Mouse (Mus musculus): ENCODE results near the gene Thbs3.
"Not testable (repeated sequence)": the region's sequence is repeated elsewhere in the genome, so short reads cannot be mapped to it uniquely, and the experiment has no call there.

The Thbs3 gene

DNA sequence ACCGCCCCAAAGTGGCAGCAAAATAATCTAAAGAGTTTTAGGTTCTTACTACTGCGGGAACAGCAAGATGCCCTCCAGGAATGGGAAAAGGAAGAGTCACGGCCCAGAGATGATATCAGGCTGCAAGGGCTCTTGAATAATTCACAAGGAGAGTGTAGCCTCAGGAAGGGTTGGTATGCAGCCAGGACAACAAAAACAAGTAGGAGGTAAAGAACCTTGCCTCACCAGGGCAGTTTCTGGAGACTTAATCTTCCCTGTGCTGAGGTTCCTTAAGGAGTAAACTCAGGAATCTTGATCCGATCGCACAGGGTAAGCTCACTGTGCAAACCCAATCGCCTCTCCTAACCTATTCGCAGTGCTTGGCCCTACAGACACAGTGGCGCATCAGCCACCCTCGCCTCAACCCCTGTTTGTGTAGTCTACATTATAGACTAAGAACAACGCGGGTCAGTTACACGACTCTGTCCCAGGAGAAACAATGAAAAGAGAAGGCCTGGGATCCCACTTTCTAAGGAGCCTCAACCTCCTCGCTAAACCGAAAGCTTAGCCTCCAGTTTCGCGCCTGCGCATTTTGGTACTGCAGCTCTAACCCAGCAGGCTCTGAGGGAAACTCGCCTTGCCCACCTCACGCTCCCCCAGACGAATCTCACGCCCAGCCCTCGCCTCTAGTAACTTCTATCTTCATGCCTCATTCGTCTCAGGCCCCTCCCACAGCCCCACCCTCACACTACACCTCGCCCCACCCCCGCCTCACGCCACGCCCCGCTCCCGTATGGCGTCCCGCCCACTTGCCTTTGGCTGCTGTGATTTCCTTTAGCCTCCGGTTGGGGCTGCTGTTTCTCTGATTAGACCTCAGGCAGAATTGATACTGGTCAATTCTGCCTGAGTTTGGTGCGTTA lies 18.8 kb upstream of the Thbs3 start:
- peak; percentile 74 to 76 for DNase-seq (ENCODE audit: low spot score in 2 of 2)

GRCm38 (mm10) chr3:89199839-89200238 lies 15.1 kb upstream of the Thbs3 start:
- no peak for DNase-seq (ENCODE audit: low spot score in 2 of 2)

- peak; percentile 68 to 82 for DNase-seq (ENCODE audit: low spot score in 2 of 2)
Measured at GRCm38 (mm10) chr3:89202253-89203141, 12.5 kb upstream of the Thbs3 start, which contains the start of gene Gba. Gene Gba, plus strand, starts transcription at chr3:89202928.

DNA sequence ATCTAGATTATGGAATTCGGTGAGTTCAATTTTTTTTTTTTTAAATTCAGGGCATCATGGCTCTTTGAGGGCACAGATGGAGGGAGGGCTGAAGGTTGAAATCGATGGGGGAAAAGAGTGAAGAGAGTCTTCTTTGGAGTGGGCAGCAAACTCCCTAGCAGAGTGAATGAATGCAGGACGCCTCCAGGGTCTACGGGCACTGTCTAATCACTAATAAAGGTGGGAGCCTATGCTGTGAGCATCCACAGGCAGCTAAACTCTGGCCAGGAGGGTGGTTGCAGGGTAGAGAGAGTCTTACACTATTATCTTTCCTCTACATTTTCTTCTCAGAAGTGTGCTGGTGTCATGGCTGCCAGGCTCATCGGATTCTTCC lies 11.9 kb upstream of the Thbs3 start:
- DNase-seq (ENCODE audit: low spot score in 2 of 2), result no peak

- no peak for DNase-seq (ENCODE audit: low spot score in 2 of 2)
Measured at GRCm38 (mm10) chr3:89206079-89206478, 8.9 kb upstream of the Thbs3 start.

DNA sequence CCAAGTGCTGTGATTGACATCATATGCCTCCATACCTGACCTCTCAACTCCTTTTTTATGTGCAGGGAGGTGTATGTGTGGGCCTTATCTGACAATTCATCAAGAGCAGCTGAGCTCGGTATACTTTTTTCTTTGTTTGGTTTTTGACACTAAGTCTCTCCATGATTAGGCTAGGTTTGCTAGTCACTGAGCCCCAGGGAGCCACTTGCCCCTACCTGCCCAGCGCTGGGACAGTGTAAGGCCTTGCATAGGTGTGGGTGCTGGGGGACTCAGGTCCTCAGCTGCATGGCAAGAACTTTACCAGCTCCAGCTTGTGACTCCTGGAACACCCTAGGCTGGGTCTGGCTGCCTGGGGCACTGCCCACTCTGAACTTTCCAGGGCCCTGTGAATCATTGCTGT lies 8.3 kb upstream of the Thbs3 start:
- no peak for DNase-seq (ENCODE audit: low spot score in 2 of 2)

- DNase-seq (ENCODE audit: low spot score in 2 of 2), result no peak
Measured at GRCm38 (mm10) chr3:89208075-89208657, 6.8 kb upstream of the Thbs3 start.

DNA sequence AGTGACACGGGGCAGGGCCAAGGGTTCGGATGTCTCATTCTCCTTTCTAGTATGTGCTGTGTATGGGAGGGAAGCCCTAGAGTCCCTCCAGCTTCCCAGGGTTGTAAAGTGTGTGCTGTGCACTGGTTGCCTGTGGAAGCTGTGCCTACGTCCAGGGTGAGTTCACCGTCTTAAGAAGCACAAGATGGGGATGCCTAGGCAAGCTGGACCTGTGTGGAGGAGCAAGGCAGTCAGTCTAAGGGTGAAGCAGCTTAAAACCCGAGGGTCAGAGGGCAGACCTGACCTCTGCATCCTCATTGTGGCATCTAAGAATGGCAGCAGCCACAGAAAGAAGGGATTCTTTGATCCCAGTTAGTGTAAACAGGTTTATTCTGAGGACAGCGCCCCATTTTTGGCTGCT lies 6.2 kb upstream of the Thbs3 start:
- no peak for DNase-seq (ENCODE audit: low spot score in 2 of 2)

- no peak for DNase-seq (ENCODE audit: low spot score in 2 of 2)
Measured at GRCm38 (mm10) chr3:89209731-89210130, 5.2 kb upstream of the Thbs3 start.

DNA sequence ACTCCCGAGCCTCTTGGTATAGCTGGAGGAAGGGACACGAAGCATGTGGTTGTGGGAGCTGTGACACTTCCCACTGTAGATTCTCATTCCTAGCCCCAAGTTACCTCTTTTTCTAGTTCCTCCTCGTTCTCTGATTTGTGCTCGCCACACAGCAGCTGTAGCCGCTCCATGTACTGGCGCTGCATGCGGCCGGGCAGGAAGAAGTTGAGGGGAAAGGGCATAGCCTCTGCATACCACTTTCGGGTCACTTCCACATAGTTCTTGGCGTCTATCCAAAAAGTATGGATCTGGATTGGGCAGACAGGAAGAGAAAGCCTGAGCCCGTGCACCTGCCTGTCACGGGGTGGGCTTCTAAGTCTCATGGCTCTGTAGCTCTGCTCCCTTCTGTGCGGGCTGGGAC lies 4.8 kb upstream of the Thbs3 start:
- no peak for DNase-seq (ENCODE audit: low spot score in 2 of 2)

GRCm38 (mm10) chr3:89210731-89211130 lies 4.2 kb upstream of the Thbs3 start:
- no peak for DNase-seq (ENCODE audit: low spot score in 2 of 2)

GRCm38 (mm10) chr3:89213803-89214530 lies 1.0 kb upstream of the Thbs3 start:
- DNase-seq (ENCODE audit: low spot score in 2 of 2), result peak; percentile 81 to 86

DNA sequence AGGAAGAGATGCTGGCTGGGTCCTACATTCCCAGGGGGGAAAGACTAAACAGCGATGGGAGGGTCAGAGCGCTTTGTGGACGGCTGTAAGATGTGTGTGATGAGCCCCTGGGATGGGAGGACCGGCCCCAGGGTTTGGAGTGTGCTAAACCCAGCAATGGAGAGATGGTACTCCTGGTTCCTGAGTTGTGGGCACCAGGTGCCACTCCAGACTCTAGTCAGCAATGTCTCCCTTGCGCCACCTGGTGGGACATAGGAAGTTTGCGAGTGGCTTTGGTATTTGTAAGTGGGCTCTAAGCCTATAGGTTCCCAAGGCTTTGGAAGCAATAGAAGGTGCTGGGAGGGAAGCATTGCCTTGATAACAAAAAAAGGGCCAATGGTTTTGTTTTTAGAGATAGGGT lies 873 bp downstream of the Thbs3 start:
- peak in 1 of 2 experiments; percentile 77 for DNase-seq (ENCODE audit: low spot score in 2 of 2)

GRCm38 (mm10) chr3:89216407-89216806 lies 1.4 kb downstream of the Thbs3 start:
- not testable (repeated sequence) for DNase-seq (ENCODE audit: low spot score in 2 of 2)

DNA sequence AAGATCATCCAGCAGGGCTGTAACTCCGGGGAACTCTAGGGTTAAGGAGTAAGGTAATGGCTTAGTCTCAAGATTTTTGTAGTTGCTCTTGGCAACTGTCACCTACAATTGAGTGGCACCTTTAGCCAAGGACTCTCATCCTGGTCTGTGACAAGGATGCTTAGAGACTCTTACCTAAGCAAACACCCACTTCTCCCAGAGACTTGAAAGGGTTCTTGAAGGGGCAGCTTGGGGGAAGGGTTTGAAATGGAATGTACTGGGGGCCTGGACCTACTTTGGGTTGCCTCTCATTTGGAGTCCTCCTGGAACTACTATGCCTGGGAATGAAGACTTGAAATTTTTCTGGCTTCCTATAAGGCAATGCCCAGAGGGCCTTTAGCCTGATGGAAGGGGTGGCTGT lies 3.3 kb downstream of the Thbs3 start:
- DNase-seq (ENCODE audit: low spot score in 2 of 2), result no peak

GRCm38 (mm10) chr3:89219546-89219945 lies 4.6 kb downstream of the Thbs3 start:
- DNase-seq (ENCODE audit: low spot score in 2 of 2), result no peak

DNA sequence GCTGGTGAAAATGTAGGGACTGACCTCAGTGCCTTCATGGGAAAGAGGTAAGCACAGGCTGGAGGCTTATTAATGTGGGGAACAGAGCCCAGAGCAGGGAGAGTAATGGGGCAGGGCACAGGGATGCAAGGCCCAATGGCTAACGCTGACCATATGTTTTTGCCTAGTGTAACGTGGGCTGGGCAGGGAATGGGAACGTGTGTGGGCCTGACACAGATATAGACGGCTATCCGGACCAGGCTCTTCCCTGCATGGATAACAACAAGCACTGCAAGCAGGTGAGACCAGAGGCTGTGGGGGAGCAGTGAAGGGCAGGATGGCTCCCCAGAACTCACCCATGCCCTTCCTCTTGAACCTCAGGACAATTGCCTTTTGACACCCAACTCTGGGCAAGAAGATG lies 6.2 kb downstream of the Thbs3 start:
- DNase-seq (ENCODE audit: low spot score in 2 of 2), result no peak

DNA sequence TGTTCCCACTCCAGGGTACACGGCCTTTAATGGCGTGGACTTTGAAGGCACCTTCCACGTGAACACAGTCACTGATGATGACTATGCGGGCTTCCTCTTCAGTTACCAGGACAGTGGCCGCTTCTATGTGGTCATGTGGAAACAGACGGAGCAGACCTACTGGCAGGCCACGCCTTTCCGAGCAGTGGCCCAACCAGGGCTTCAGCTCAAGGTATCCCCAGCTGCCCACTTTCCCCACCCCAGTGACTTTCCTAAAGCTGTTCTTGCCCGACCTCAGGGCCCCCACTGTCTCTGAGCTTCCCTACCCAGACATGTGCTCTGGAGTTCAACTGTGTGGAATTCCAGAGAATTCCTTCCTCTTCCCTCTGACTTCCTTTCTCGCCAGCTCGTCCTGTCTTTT lies 9.8 kb downstream of the Thbs3 start:
- DNase-seq (ENCODE audit: low spot score in 2 of 2), result no peak

DNA sequence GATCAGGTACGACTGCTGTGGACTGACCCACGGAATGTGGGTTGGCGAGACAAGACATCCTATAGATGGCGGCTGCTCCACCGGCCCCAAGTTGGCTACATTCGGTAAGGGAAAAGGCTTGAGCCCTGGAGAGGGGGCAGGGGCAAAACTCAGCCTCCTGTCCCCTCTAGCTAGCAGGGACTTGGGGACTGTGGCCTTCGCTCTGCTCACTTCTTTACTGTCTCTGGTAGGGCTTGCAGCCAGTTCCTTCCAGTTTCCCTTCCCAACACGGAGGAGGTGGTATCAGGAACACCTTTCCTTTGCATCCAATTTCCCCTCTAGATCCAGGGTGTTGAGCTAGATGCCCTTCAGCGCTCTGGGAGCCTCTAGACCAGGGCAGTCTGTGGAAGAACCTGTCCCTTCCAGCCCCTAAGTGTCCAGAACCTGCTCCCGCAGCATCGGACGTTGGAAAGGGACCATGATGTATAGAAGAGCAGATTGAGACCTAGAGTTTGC lies 10.4 kb downstream of the Thbs3 start:
- DNase-seq (ENCODE audit: low spot score in 2 of 2), result no peak

DNA sequence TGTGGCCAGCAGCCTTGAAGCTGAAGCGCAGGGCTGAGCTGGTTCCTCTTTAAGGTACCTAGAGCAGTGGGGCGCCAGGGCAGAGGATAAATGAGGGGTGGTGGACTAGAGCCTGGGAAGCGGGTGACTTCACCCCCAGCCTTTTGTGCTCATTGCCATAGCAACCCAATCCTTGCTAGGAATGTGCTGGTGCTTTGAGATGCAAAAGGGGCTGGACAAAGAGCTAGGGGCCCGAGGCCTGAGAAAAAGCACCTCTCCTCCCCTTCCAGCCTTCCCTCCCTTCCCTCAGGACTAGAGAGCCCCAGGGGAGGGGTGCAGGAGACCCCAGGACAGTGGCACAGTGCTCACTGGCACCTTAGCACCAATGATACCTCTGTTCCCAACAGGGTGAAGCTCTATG lies 10.9 kb downstream of the Thbs3 start:
- DNase-seq (ENCODE audit: low spot score in 2 of 2), result no peak

GRCm38 (mm10) chr3:89226361-89226760 lies 11.4 kb downstream of the Thbs3 start:
- no peak for DNase-seq (ENCODE audit: low spot score in 2 of 2)
